Mouse (Mus musculus) CH12F3 (cell line): ENCODE results near the gene Mkln1.

Experiments used
- in situ Hi-C: fragments of 300-500 bp; cut with MboI; formaldehyde crosslinking; loops from 2 replicates; pipeline ENCODE4 v1.14.3; 2020; ENCODE audit warnings: low sequenced_read_pairs

Mkln1 gene

DNA sequence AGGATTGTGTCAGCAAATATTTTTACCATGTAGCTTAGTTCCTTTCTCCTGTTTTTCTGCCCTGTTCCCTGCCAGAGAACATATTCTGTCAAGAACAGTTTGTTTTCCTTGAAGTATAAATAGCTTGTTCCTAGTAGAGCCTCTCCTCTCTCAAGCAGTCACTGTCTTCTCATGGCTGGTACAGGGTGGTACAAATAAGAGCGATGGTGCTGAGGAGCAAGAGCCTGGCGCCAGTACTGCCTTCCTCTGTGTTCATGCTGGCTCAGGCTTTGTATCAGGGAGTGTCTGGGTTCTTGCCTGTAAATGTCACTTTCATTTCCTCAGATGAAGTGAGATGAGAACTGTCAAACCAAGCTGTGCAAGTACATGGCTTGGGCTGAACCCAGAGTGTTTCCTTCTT lies 104.1 kb downstream of the Mkln1 start:
- in situ Hi-C loops = no loop called here

DNA sequence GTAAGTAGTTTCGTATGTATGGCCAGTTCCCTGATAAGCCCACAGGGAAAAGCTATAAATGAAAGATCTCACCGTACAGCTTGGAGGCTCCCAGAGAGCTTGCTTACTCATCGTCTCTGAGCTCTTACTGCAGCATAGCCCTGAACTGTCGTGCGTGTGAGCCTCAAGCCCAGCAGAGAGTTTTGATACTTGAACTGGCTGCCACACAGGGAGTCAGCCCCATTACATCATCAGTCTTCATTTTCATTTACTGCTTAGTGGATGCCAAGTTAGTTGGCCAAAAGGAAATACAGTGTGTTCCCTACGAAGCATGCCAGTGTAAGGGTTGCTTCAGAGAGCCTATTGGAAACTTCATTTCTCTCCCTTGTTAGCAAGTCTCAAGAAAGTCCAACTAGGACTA lies 115.2 kb downstream of the Mkln1 start:
- in situ Hi-C loops = no loop called here

DNA sequence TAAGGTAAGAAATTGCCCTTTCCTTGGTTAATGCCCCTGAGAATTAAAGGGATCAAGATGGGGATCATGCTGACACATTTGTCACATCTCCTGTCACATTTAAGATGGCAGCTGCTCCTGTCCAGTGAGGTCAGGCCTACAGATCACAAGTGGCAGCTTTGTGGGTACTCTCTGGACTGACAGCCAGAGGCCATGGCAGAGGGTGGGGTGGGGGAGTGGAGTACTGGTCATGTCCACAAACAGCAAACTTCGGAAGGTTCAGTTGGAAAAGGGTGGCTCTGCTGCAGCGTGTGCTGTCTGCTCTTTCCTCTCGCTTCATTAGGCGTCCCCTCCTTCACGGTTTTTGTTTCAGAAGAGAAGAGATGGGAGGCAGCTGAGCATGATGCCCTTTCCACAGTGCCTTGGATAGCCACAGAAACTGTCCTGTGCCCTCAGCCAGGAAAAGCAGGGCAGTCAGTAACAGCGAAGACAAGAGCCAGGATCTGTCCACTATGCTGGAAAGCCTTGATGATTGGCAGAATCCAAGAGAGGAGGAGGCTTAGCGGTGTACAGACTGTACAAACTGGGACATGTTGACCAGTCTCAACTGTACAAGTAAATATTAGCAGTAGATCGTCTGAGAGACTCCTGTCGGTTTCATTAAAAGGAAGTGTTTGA lies 119.3 kb downstream of the Mkln1 start:
- in situ Hi-C loops = no loop called here

DNA sequence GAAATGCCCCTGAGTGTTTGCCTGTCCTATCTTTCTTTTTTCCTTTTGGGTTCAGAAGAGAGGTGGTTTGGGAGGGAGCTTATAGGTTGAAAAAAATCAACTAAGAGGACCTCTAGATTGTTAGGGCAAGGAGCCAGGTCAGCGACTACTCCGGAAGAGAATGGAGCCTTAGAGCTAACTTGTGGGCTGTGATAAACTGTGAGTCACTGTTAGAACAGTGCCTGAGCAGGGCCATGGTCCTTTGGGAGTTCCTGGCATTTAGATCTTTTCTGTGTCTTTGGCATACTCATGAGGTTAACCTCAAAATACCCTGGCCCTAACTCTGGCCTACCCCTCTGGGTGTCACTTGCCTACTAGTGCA lies 119.8 kb downstream of the Mkln1 start:
- in situ Hi-C loops = no loop called here

DNA sequence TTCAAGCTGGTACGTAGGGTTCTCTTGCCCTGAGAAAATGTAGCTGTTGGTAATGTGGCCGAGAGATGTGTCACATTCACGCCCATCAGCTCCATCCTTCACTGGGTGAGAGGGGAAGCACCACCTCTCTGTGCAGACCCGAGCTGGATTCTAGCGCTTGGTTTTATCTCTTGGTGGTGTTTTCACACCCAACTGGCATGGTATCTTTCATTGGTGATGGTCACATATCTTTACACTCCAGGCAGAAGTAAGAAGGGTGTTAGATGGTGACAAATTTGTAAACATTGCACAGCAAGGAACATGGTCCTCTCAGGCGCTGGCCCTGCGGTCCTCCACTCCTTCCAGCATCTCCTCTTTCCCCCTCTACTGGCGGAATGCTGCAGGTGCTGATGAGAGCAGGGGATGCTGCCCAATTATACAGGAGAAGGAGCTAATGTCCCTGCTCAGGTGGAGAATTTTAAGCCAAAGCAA lies 120.5 kb downstream of the Mkln1 start:
- in situ Hi-C loops = no loop called here

DNA sequence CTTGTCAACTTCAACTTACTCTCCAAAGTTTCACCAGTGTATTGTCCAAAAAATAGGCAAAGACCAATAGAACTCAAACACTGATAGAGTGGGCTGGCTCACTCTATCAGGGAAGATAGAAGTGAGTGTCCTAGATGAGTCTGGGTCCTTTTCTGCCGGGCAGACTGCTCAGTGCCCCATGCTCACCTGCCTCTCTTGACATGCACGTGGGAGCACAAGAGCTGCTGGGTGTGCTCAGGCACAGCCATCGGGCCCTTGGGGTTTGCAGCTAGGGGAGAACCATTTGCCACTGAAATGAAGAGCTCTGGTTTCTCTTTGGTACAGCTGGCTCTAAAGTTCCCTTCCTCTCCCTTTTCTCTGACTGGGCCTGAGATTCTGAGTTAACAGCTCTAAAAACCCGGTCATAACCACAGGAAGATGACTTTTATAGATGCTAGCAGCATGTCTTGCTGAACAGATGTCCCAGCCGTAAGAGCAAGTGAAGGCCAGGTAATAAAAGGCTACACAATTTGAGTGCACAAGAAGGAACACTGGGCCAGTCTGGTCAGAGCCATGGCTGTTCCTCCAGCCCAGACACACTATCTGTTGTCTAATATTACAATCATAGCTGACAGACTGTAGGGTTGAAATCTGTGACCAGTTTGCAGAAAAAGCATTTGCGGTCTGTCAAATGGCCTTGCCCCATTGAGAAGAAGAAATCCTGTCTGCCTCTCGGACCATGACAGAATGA lies 122.1 kb downstream of the Mkln1 start:
- in situ Hi-C loops = loop anchor here (10.0 kb wide), 1 partner anchor 114 kb away; no protein-coding TSS in a partner anchor

DNA sequence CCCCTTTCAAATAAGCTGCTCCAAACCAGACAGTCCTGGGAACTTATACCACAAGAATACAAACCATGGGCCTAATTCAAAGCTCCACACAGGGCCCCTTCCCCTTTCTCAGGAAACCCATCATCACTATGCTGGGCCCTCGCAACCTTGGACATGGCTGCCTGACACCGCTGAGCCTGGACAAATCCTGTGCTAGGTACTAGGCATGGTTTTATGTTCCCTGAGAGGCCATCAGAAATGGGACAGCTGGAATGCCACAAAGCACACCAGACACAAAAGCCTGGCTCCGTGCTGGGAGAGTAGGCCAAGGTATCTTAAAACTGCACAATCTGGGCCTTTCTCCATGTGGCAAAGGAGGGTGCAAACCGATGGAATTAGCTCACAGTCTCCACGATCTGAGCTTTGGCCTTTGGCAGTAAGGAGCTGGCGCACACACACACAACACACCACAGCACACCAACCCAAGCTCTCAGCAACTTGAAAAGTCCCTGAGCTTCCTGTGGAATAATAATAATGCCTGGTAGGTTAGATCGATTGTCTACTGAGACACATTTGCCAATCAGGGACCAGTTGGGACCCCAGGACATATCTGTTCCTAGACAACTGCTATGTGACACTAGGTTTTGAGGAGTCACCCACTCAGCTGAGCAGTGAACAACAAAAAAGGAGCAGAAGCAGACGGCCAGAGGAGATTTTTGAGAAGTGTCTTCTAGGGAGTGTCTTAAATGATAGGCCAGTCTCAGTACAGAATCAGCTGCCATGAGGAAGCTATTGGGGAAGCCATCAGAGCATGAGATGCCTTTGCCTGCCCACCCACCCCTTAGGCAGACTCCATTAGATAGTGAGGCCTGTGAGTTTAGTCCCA lies 123.2 kb downstream of the Mkln1 start:
- in situ Hi-C loops = loop anchor here (10.0 kb wide), 1 partner anchor 113 kb away; no protein-coding TSS in a partner anchor

DNA sequence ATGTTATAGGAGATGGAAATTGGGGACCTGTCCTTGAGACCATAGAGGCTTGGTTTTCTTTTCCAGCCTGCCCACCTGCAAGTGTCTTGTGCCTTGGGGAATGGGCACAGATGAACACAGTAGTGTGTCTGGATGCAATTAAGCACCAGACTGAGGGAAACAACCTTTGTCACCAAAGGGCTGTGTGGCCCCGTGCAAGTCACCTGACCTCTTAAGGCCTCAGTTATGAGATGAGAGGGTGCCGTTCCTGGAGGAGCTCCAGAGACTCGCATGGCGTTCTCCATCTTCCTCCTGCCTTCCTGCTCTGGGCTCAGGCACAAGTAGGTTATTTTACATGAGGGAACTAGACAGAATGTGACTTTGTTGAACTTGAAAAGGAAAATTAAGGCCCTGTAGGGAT lies 123.9 kb downstream of the Mkln1 start:
- in situ Hi-C loops = loop anchor here (10.0 kb wide), 1 partner anchor 112 kb away; no protein-coding TSS in a partner anchor

DNA sequence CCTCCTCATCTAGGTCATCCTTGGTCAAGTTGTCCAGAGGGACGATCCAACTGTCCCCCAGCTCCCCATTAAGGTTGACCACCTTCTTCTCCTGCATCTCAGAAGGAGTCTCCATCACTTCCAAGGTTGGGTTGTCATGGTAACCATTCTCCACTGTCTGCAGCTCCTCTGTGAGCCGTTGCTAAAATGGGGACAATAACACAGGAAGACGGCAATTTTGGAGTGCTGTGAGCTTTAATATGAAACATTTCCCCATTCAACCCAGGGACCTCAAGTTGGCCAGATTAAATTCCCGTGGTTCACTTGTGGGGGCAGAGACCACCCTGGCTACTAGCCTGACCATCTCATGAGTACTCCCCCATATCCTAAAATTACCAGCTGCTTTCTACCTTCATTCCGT lies 124.5 kb downstream of the Mkln1 start:
- in situ Hi-C loops = loop anchor here (10.0 kb wide), 1 partner anchor 112 kb away; no protein-coding TSS in a partner anchor

DNA sequence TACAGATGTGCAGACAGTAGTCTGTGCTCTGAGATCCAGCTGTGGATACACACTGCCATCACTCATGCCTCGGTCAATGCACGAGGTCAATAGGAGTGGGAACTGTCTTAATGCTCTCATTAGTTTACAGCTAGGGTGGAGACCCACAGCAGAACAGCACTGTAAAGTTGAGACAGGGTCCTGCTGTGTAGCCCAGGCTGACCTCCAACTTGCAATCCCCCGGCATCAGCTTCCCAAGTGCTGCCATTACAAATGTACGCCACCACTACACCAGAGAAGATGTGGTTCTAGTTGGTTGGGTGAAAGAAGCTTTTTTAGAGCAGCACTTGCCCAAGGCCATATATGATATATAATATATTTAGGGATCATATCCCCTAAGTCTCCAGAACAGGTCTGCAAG lies 125.1 kb downstream of the Mkln1 start:
- in situ Hi-C loops = loop anchor here (10.0 kb wide), 1 partner anchor 111 kb away; no protein-coding TSS in a partner anchor

DNA sequence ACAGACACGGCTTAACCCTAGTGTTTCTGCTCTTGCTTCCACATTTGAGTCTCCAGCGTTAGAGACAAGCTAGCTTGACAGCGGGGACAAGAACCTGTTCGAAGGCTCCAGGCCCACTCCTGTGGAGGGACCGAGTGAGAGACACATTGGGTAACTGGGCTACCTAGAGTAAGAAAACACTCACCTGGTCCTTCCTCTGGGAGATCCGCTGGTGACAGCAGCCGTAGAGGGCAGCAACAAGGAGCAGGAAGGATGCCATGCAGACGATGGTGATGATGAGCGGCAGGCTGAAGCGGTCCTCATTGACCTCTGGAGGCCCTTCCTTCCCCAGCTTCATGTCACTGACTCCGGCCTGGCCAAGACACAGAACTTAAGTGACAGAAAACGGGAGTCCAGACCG lies 125.6 kb downstream of the Mkln1 start:
- in situ Hi-C loops = loop anchor here (10.0 kb wide), 1 partner anchor 111 kb away; no protein-coding TSS in a partner anchor

DNA sequence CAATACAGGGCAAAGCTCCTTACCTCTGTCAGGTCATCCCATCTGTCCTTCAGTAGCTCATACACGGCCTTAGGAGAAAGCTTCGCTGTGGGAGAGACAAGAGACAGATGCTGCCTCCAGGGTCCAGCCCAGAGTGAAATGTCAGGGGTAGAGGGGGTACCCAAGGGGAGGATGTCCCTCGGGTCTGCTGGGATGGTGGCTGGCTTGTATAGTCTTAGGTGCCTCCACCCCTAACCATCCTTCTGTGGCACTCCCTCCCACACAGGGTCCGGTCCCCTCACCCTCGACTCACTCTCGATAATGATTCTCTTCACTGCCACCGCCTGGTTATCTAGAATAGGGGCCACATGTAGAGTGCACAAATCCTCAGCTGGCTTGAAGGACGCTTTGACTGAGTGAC lies 126.1 kb downstream of the Mkln1 start:
- in situ Hi-C loops = loop anchor here (10.0 kb wide), 1 partner anchor 110 kb away; no protein-coding TSS in a partner anchor

DNA sequence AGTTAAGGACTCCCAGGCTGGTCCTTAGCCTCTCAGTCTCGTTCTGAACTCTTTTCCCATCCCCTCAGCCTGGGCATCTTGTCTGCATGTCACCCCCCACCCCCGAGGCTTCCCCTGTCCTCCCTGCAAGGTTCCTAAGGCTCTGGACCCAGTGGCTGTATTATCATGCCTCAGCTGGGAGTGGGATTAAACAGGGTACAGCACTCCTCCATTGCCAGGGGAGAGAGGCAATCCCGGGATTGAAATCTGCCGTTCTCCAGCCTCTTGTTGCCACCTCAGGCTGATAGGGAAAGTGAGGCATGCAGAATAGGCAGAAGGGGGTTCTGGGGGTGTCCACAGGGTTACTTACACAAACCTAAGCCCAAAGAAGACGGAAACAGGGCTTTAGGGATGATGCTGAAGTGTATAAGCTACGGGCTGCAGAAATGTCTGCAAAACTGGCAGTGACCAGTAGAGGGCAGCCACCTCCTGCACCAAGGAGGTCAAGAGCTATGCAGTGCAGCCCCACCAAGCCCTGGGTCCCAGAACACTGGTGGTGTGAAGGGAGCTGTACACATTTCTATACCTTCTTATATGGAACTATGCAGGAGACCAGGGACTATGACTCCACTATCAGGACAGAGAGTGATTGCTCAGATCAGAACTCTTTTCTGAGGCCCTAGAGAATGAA lies 126.8 kb downstream of the Mkln1 start:
- in situ Hi-C loops = loop anchor here (10.0 kb wide), 1 partner anchor 109 kb away; no protein-coding TSS in a partner anchor

DNA sequence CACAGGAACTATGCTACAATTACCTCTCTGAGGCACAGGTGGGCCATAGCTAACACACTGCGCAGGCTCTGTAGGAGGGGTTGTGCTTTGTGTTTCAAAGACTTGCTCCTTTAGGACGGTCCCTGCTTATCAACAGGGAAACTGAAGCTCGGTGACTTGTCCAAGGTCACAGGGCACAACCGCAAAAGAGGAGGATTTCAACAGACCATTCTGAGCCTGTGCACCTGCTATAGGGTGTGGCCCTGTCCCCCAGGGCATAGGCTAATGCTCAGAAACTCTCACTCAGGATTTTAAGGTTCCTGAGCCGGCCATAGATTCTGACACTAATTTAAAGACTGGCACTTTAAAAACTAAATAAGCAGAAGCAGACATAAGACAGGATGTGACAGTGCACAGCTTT lies 128.4 kb downstream of the Mkln1 start:
- in situ Hi-C loops = loop anchor here (10.0 kb wide), 1 partner anchor 108 kb away; no protein-coding TSS in a partner anchor

DNA sequence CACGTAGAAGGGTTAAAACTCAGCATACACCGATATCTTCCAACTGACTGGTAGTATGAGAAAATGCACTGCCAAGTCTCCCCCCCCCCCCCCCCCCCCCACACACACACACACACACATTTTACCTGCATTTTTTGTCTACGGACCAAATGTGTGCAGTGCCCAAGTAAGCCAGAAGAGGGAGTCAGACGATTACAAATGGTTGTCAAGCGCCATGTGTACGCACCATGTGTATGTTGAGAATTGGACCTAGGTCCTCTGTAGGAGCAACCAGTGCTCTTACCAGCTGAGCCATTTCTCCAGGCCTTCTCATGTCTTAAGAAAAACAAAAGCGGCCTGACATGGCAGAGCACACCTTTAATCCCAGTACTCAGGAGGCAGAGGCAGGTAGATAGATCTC lies 129.4 kb downstream of the Mkln1 start:
- in situ Hi-C loops = loop anchor here (10.0 kb wide), 1 partner anchor 107 kb away; no protein-coding TSS in a partner anchor

DNA sequence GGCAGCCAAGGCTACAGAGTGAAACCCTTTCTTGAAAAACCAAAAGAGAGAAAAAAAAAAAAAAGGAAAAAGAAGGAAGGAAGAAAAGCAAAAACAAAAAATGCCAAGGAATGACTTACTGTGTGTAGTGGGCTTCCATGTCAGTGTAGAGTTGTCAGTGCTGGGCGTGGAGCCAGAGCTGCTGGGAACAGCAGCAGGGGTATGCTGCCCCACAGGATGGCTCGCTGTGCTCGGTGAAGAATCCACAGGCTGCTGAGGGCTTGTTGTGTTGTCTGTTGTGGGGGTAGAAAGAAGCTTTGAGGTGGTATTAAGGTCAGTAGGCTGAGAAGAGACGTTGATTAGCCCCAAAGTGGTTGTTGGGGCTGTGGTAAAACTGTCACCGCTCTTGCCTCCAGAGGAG lies 129.8 kb downstream of the Mkln1 start:
- in situ Hi-C loops = loop anchor here (10.0 kb wide), 1 partner anchor 106 kb away; no protein-coding TSS in a partner anchor

DNA sequence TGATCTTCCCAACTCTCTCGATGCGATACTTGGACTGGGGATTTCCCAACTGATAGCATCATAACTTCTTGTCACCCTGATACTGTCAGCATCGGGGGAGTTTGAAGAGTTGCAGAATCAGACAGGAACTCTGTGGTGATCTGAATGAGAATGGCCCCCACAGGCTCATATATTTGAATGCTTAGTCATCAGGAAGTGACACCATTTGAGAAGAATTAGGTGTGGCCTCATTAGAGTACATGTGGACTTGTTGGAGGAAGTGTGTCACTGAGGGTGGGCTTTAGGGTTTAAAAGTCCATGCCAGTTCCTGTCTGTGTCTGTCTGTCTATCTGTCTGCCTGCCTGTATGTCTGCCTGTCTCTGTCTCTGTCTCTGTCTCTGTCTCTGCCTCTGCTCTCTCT lies 133.3 kb downstream of the Mkln1 start:
- in situ Hi-C loops = no loop called here

DNA sequence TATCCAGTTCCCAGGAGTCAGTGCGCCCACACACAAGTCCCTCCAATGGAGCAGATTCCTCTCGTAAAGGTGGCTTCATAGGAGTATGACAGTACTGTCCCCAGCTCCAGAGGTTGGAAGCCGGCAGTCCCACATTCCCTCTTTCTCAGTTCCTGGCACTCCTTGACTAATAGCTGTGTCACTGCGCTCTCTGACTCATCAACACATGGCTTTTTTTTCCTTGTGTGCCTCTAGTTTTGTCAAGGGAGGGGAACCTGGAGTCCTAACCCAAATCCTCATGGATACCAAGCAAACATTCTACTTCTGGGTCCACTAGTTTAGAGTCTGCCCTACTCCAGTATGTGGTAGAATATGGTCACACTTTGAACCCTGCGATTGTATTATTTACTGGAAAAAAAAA lies 136.2 kb downstream of the Mkln1 start:
- in situ Hi-C loops = no loop called here

DNA sequence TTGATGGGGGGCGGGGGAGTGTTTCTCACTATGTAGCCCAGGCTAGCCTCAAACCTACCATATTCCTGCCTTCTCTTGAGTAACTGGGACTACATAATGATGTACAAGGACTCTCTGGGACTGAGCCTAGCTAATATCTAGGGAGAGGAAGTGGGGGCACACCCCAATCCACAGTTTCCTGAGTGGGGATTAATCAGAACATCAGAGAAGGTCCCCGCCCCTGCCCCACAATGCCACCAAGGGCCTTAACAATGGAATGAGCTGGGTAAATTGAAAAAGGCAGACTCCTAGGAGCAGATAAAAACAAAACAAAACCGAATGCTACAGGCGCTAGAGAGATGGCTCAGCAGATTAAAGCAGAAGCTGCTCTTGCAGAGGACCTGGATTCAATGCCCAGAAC lies 138.7 kb downstream of the Mkln1 start:
- in situ Hi-C loops = no loop called here

DNA sequence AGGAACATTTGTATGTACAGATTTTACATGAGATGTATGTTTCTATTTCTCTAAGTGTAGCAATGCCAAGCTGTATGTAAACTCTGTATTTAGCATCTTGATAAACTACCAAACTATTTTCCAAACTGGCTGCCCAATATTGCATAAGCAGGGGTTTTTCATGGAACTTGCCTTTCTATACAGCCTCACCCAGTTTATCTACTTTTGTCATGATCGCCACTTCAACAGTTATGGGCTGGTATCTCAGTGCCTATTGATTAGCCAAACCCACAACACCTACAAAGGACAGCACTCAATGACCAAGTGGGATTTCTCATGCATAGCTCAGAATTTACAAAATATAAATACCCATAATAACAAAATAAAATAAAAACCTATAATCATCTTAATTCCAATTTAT lies 139.6 kb downstream of the Mkln1 start:
- in situ Hi-C loops = no loop called here
